Mouse (Mus musculus): ENCODE results near the gene Eddm3b. TPM values are rescaled to one million over a fixed set of nuclear protein-coding genes. Genes with fewer than 3 reads are reported as not detected.
A peak's percentile ranks its signal among the peaks of the same experiment; 100 is the strongest.

Gene Eddm3b
- polyA plus RNA-seq, 1 experiment from 2014 or later: 0.18 TPM

- 40% methylated on average over 2 of the region's 2 CpGs for WGBS
- TF ChIP-seq CTCF (IDR thresholded peaks at IDR 0.05; ENCODE audit: low read depth): no peak
- no peaks in the 10 kb centered on the region for H3K27me3 ChIP-seq (replicated peaks; ENCODE audit: control insufficient read depth, insufficient read depth, low read length)
- H3K4me2 ChIP-seq (replicated peaks; ENCODE audit: low read depth): no peak overlapping the region
- no peaks in the 10 kb centered on the region for H3K4me1 ChIP-seq (replicated peaks; ENCODE audit: control insufficient read depth, insufficient read depth, low read length)
- no peak overlapping the region for H3K9ac ChIP-seq (ENCODE audit: low read depth, low read length)
- H3K36me3 ChIP-seq (ENCODE audit: control insufficient read depth, insufficient read depth): no peaks in the 10 kb centered on the region
- no peak overlapping the region for H3K4me3 ChIP-seq (ENCODE audit: low read depth, low read length)
- no peaks in the 10 kb centered on the region for H3K9me3 ChIP-seq (ENCODE audit: control insufficient read depth)
- H3K27ac ChIP-seq (ENCODE audit: low read depth, low read length): no peak overlapping the region
- peak; percentile 45; the same call in 1 of the 2 replicates for ATAC-seq
Measured at GRCm38 (mm10) chr14:51140342-51140741, 26.1 kb downstream of the Eddm3b start.

DNA sequence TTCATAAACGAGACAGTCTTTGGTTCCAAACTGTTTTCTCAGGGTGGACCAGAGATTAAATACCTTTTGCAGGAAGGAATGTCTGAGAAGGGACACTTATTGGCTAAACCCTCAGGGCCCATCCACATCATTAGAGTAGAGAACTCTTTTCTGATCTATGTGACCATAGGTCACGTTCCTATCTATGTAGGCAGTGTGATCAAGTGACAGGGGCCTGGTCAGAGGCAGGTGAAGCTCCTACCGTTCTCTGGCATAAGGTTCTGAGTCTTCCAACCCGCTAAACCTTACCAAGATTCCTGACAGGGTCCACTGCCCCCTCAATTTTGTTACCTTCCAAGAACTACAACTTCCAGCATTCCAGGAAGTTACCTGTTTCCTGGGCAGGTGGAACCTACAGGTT, 27.9 kb downstream of the Eddm3b start:
- 73% methylated on average over 4 of the region's 4 CpGs for WGBS
- TF ChIP-seq CTCF (IDR thresholded peaks at IDR 0.05; ENCODE audit: low read depth): no peak
- H3K27me3 ChIP-seq (replicated peaks; ENCODE audit: control insufficient read depth, insufficient read depth, low read length): no peaks in the 10 kb centered on the region
- no peaks in the 10 kb centered on the region for H3K4me1 ChIP-seq (replicated peaks; ENCODE audit: control insufficient read depth, insufficient read depth, low read length)
- H3K9ac ChIP-seq (ENCODE audit: low read depth, low read length): no peak overlapping the region
- no peak for ATAC-seq
- H3K4me2 ChIP-seq (replicated peaks; ENCODE audit: low read depth): no peak overlapping the region
- no peaks in the 10 kb centered on the region for H3K9me3 ChIP-seq (ENCODE audit: control insufficient read depth)
- no peaks in the 10 kb centered on the region for H3K36me3 ChIP-seq (ENCODE audit: control insufficient read depth, insufficient read depth)
- no peak overlapping the region for H3K27ac ChIP-seq (ENCODE audit: low read depth, low read length)
- no peak overlapping the region for H3K4me3 ChIP-seq (ENCODE audit: low read depth, low read length)

- no peak for ATAC-seq
- no peak for TF ChIP-seq CTCF (IDR thresholded peaks at IDR 0.05; ENCODE audit: low read depth)
- H3K4me1 ChIP-seq (replicated peaks; ENCODE audit: control insufficient read depth, insufficient read depth, low read length): 0 out of 2 replicates have a peak, but pooled peaks cover 2% of the 10 kb centered on the region
- 76% methylated on average over 3 of the region's 3 CpGs for WGBS
- H3K4me2 ChIP-seq (replicated peaks; ENCODE audit: low read depth): no peak overlapping the region
- H3K4me3 ChIP-seq (ENCODE audit: low read depth, low read length): no peak overlapping the region
- no peak overlapping the region for H3K27ac ChIP-seq (ENCODE audit: low read depth, low read length)
- no peak overlapping the region for H3K9ac ChIP-seq (ENCODE audit: low read depth, low read length)
- no peaks in the 10 kb centered on the region for H3K36me3 ChIP-seq (ENCODE audit: control insufficient read depth, insufficient read depth)
- H3K27me3 ChIP-seq (replicated peaks; ENCODE audit: control insufficient read depth, insufficient read depth, low read length): no peaks in the 10 kb centered on the region
- no peaks in the 10 kb centered on the region for H3K9me3 ChIP-seq (ENCODE audit: control insufficient read depth)
Measured at GRCm38 (mm10) chr14:51142568-51142967, 28.3 kb downstream of the Eddm3b start.

GRCm38 (mm10) chr14:51143287-51143686, 29.1 kb downstream of the Eddm3b start:
- WGBS: 43% methylated on average over 4 of the region's 4 CpGs
- Histone ChIP-seq H3K4me2 (replicated peaks; ENCODE audit: low read depth) (no peak overlapping the region), H3K9ac (ENCODE audit: low read depth, low read length) (no peak overlapping the region), H3K36me3 (ENCODE audit: control insufficient read depth, insufficient read depth) (no peaks in the 10 kb centered on the region), H3K27me3 (replicated peaks; ENCODE audit: control insufficient read depth, insufficient read depth, low read length) (no peaks in the 10 kb centered on the region), H3K9me3 (ENCODE audit: control insufficient read depth) (no peaks in the 10 kb centered on the region), H3K4me1 (replicated peaks; ENCODE audit: control insufficient read depth, insufficient read depth, low read length) (peaks cover 6% of the 10 kb centered on the region), H3K27ac (ENCODE audit: low read depth, low read length) (no peak overlapping the region), H3K4me3 (ENCODE audit: low read depth, low read length) (no peak overlapping the region)
- ATAC-seq: no peak
- TF ChIP-seq CTCF (IDR thresholded peaks at IDR 0.05; ENCODE audit: low read depth): no peak

GRCm38 (mm10) chr14:51143937-51144336, 29.7 kb downstream of the Eddm3b start:
- no peak for ATAC-seq
- Histone ChIP-seq H3K36me3 (ENCODE audit: control insufficient read depth, insufficient read depth) (no peaks in the 10 kb centered on the region), H3K9me3 (ENCODE audit: control insufficient read depth) (no peaks in the 10 kb centered on the region), H3K4me1 (replicated peaks; ENCODE audit: control insufficient read depth, insufficient read depth, low read length) (peaks cover 6% of the 10 kb centered on the region), H3K27ac (ENCODE audit: low read depth, low read length) (no peak overlapping the region), H3K4me3 (ENCODE audit: low read depth, low read length) (no peak overlapping the region), H3K27me3 (replicated peaks; ENCODE audit: control insufficient read depth, insufficient read depth, low read length) (no peaks in the 10 kb centered on the region), H3K9ac (ENCODE audit: low read depth, low read length) (no peak overlapping the region), H3K4me2 (replicated peaks; ENCODE audit: low read depth) (no peak overlapping the region)
- 68% methylated on average over 2 of the region's 2 CpGs for WGBS
- no peak for TF ChIP-seq CTCF (IDR thresholded peaks at IDR 0.05; ENCODE audit: low read depth)

DNA sequence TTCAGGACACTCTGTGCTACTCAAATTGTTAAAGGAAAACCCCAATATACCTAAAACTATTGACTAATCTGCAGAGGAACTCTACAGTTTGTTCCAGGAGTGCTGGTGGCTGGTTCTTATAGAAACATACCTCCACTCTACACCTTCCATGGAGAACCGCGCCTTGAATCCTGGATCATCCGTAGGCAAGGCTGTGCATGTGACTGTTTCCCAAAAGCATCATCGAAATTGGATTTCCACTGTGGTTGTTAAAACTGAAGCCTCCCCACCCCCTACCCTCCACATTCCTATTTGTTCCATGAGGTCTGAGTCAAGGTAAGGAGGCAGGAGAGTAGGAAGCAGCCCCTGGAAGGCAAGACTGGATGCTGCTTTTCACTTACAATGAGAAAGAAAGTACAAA, 30.2 kb downstream of the Eddm3b start:
- 96% methylated on average over 4 of the region's 4 CpGs for WGBS

GRCm38 (mm10) chr14:51145521-51145920, 31.3 kb downstream of the Eddm3b start:
- H3K27ac ChIP-seq (ENCODE audit: low read depth, low read length): no peak overlapping the region
- no peak for ATAC-seq
- 50% methylated on average over 6 of the region's 6 CpGs for WGBS
- H3K27me3 ChIP-seq (replicated peaks; ENCODE audit: control insufficient read depth, insufficient read depth, low read length): no peaks in the 10 kb centered on the region
- no peak overlapping the region for H3K9ac ChIP-seq (ENCODE audit: low read depth, low read length)
- TF ChIP-seq CTCF (IDR thresholded peaks at IDR 0.05; ENCODE audit: low read depth): no peak
- H3K9me3 ChIP-seq (ENCODE audit: control insufficient read depth): no peaks in the 10 kb centered on the region
- no peak overlapping the region for H3K4me2 ChIP-seq (replicated peaks; ENCODE audit: low read depth)
- no peaks in the 10 kb centered on the region for H3K36me3 ChIP-seq (ENCODE audit: control insufficient read depth, insufficient read depth)
- H3K4me3 ChIP-seq (ENCODE audit: low read depth, low read length): no peak overlapping the region
- peaks cover 6% of the 10 kb centered on the region for H3K4me1 ChIP-seq (replicated peaks; ENCODE audit: control insufficient read depth, insufficient read depth, low read length)

More for the DNA sequence above, 30.2 kb downstream of the Eddm3b start:
- TF ChIP-seq CTCF (IDR thresholded peaks at IDR 0.05; ENCODE audit: low read depth): no peak
- H3K27ac ChIP-seq (ENCODE audit: low read depth, low read length): no peak overlapping the region
- no peak overlapping the region for H3K4me3 ChIP-seq (ENCODE audit: low read depth, low read length)
- H3K4me1 ChIP-seq (replicated peaks; ENCODE audit: control insufficient read depth, insufficient read depth, low read length): peaks cover 6% of the 10 kb centered on the region
- H3K27me3 ChIP-seq (replicated peaks; ENCODE audit: control insufficient read depth, insufficient read depth, low read length): no peaks in the 10 kb centered on the region
- no peaks in the 10 kb centered on the region for H3K36me3 ChIP-seq (ENCODE audit: control insufficient read depth, insufficient read depth)
- no peak for ATAC-seq
- no peaks in the 10 kb centered on the region for H3K9me3 ChIP-seq (ENCODE audit: control insufficient read depth)
- H3K4me2 ChIP-seq (replicated peaks; ENCODE audit: low read depth): no peak overlapping the region
- H3K9ac ChIP-seq (ENCODE audit: low read depth, low read length): no peak overlapping the region

All from intestine, postnatal 0 days (tissue).